Mouse (Mus musculus): ENCODE results near the gene Nenf. TPM values are rescaled to one million over a fixed set of nuclear protein-coding genes. Genes with fewer than 3 reads are reported as not detected.
A peak's percentile ranks its signal among the peaks of the same experiment; 100 is the strongest.

Gene Nenf
- polyA plus RNA-seq, 1 experiment from 2014 or later: 73.0 TPM

DNA sequence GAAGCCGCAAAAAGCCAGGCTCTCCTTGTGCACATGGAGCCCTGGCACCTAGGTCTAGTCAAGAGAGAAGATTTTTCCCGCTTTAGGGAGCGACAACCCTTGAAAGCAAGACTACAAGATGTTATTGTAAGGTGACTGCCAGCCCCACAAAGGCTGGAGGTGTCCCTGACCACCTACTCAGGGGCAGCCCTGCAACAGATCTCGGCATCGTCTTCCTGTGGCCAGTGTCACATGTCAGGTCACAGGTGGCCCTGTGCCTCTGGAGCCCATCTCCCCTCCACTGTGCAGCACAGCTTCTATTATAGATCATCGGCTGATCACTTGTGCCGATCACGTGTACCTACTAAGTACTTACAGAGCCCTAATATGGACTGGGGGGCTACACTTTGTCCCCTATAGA lies 29.6 kb upstream of the Nenf start:
- Histone ChIP-seq H3K27me3 (no peaks in the 10 kb centered on the region), H3K27ac (no peak overlapping the region), H3K9me3 (no peaks in the 10 kb centered on the region), H3K4me1 (replicated peaks) (no peaks in the 10 kb centered on the region), H3K9ac (replicated peaks) (no peak overlapping the region), H3K36me3 (peaks cover 76% of the 10 kb centered on the region), H3K4me2 (no peak overlapping the region), H3K4me3 (replicated peaks) (no peak overlapping the region)
- no peak for ATAC-seq (ENCODE audit: insufficient number of reproducible peaks, insufficient read depth, low FRiP score, low TSS enrichment, low read depth)
- 89% methylated on average over 8 of the region's 8 CpGs for WGBS

GRCm38 (mm10) chr1:191340530-191340929 lies 22.5 kb upstream of the Nenf start:
- Histone ChIP-seq H3K4me3 (replicated peaks) (no peak overlapping the region), H3K9ac (replicated peaks) (no peak overlapping the region), H3K4me2 (no peak overlapping the region), H3K27ac (no peak overlapping the region), H3K9me3 (0 out of 2 replicates have a peak, but pooled peaks cover 4% of the 10 kb centered on the region), H3K27me3 (no peaks in the 10 kb centered on the region), H3K4me1 (replicated peaks) (no peaks in the 10 kb centered on the region), H3K36me3 (peaks cover 91% of the 10 kb centered on the region)
- ATAC-seq (ENCODE audit: insufficient number of reproducible peaks, insufficient read depth, low FRiP score, low TSS enrichment, low read depth): no peak
- WGBS: 88% methylated on average over 4 of the region's 4 CpGs

DNA sequence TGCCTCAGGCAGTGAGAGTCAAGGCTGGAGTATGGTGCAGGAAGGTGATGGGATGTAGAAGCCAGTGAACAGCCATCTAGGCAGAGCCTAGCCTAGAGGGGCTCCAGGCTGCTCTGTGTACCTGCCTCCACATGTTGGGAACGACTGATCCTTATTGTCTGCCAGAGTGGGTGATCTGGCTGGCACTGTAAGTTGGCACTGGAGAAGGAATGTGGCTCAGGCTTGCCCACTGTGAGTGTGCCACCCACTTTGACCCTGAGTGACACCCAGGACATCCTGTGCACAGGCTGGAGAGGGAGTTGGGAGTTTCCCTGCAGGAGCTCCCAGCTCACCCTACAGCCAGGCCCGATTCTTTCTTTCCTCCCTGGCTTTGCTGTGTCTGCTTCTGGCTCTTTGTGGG lies 21.9 kb upstream of the Nenf start:
- Histone ChIP-seq H3K4me3 (replicated peaks) (no peak overlapping the region), H3K27ac (no peak overlapping the region), H3K9me3 (0 out of 2 replicates have a peak, but pooled peaks cover 4% of the 10 kb centered on the region), H3K4me1 (replicated peaks) (no peaks in the 10 kb centered on the region), H3K4me2 (no peak overlapping the region), H3K36me3 (peaks cover 84% of the 10 kb centered on the region), H3K9ac (replicated peaks) (no peak overlapping the region), H3K27me3 (no peaks in the 10 kb centered on the region)
- ATAC-seq (ENCODE audit: insufficient number of reproducible peaks, insufficient read depth, low FRiP score, low TSS enrichment, low read depth): no peak
- WGBS: 84% methylated on average over 2 of the region's 2 CpGs

GRCm38 (mm10) chr1:191334500-191334899 lies 16.5 kb upstream of the Nenf start:
- H3K9me3 ChIP-seq: 0 out of 2 replicates have a peak, but pooled peaks cover 4% of the 10 kb centered on the region
- H3K9ac ChIP-seq (replicated peaks): no peak overlapping the region
- H3K27me3 ChIP-seq: no peaks in the 10 kb centered on the region
- H3K27ac ChIP-seq: no peak overlapping the region
- no peak overlapping the region for H3K4me3 ChIP-seq (replicated peaks)
- no peak for ATAC-seq (ENCODE audit: insufficient number of reproducible peaks, insufficient read depth, low FRiP score, low TSS enrichment, low read depth)
- H3K4me2 ChIP-seq: no peak overlapping the region
- WGBS: 86% methylated on average over 5 of the region's 5 CpGs
- no peaks in the 10 kb centered on the region for H3K4me1 ChIP-seq (replicated peaks)
- peaks cover 67% of the 10 kb centered on the region for H3K36me3 ChIP-seq

DNA sequence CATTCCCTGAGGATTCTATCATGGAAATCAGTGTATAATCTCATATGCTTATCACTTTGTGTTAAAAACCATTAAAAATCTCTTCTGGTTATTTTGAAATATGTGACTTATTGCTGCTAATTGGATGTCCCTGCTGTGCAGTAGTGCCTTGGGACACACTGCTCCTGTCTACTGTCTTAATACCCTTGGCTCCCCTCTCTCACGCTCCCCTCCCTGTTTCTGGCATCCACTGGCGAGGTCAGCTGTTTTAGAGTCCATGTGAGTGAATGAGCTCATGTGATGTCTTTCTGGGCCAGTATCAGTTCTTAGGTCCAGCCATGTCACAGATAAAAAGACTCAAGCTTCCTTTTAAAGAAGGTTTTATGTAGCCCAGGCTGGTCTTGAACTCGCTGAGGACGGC lies 12.4 kb upstream of the Nenf start:
- no peak overlapping the region for H3K4me2 ChIP-seq
- no peak for ATAC-seq (ENCODE audit: insufficient number of reproducible peaks, insufficient read depth, low FRiP score, low TSS enrichment, low read depth)
- H3K27me3 ChIP-seq: no peaks in the 10 kb centered on the region
- peaks cover 20% of the 10 kb centered on the region; the same call in 1 of the 2 replicates for H3K4me1 ChIP-seq (replicated peaks)
- WGBS: 86% methylated on average over 4 of the region's 4 CpGs
- no peak overlapping the region for H3K9ac ChIP-seq (replicated peaks)
- H3K27ac ChIP-seq: no peak overlapping the region
- no peaks in the 10 kb centered on the region for H3K9me3 ChIP-seq
- H3K36me3 ChIP-seq: peaks cover 42% of the 10 kb centered on the region; the same call in 1 of the 2 replicates
- no peak overlapping the region for H3K4me3 ChIP-seq (replicated peaks)

- H3K4me2 ChIP-seq: no peak overlapping the region
- peaks cover 28% of the 10 kb centered on the region; the same call in 1 of the 2 replicates for H3K36me3 ChIP-seq
- WGBS: 90% methylated on average over 8 of the region's 8 CpGs
- H3K9me3 ChIP-seq: no peaks in the 10 kb centered on the region
- no peak for ATAC-seq (ENCODE audit: insufficient number of reproducible peaks, insufficient read depth, low FRiP score, low TSS enrichment, low read depth)
- H3K9ac ChIP-seq (replicated peaks): no peak overlapping the region
- H3K4me3 ChIP-seq (replicated peaks): no peak overlapping the region
- H3K4me1 ChIP-seq (replicated peaks): peaks cover 20% of the 10 kb centered on the region; the same call in 1 of the 2 replicates
- H3K27ac ChIP-seq: no peak overlapping the region
- H3K27me3 ChIP-seq: no peaks in the 10 kb centered on the region
Observed at GRCm38 (mm10) chr1:191328019-191328441, 10.0 kb upstream of the Nenf start.

DNA sequence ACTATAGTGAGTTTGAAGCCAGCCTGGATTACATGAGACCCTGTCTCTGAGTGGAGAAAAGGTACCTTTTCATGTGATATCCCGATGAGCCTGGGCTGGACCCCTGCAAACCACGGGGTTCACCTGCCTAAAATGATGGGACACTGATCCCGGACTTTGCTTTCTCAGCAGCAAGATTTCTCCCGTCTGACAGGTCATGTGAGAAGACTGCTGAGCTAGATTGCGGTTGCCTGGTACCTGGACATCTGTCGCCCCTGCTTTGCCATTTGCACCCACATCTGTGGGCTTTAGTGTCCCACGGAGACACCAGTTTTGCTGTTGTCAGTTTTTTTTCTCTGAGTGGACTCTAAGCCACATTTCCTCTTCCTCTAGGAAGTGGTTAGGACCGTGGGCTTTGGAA lies 9.3 kb upstream of the Nenf start:
- H3K4me1 ChIP-seq (replicated peaks): peaks cover 20% of the 10 kb centered on the region; the same call in 1 of the 2 replicates
- WGBS: 85% methylated on average over 8 of the region's 8 CpGs
- H3K4me2 ChIP-seq: peak overlapping the region; percentile 88
- no peak overlapping the region for H3K9ac ChIP-seq (replicated peaks)
- ATAC-seq (ENCODE audit: insufficient number of reproducible peaks, insufficient read depth, low FRiP score, low TSS enrichment, low read depth): no peak
- peak overlapping the region; percentile 87; the same call in 1 of the 2 replicates for H3K4me3 ChIP-seq (replicated peaks)
- peaks cover 21% of the 10 kb centered on the region; the same call in 1 of the 2 replicates for H3K36me3 ChIP-seq
- no peaks in the 10 kb centered on the region for H3K27me3 ChIP-seq
- no peaks in the 10 kb centered on the region for H3K9me3 ChIP-seq
- no peak overlapping the region for H3K27ac ChIP-seq

- 2% methylated on average over 35 of the region's 35 CpGs for WGBS
- Histone ChIP-seq H3K36me3 (peaks cover 12% of the 10 kb centered on the region; the same call in 1 of the 2 replicates), H3K4me3 (replicated peaks) (peak overlapping the region; percentile 87), H3K27me3 (no peaks in the 10 kb centered on the region), H3K9ac (replicated peaks) (peak overlapping the region; percentile 82), H3K27ac (peak overlapping the region; percentile 42; the same call in 1 of the 2 replicates), H3K4me1 (replicated peaks) (peaks cover 20% of the 10 kb centered on the region; the same call in 1 of the 2 replicates), H3K4me2 (peak overlapping the region; percentile 88), H3K9me3 (no peaks in the 10 kb centered on the region)
- ATAC-seq (ENCODE audit: insufficient number of reproducible peaks, insufficient read depth, low FRiP score, low TSS enrichment, low read depth): peak; percentile 45
Observed at GRCm38 (mm10) chr1:191326233-191326882, 8.4 kb upstream of the Nenf start.

DNA sequence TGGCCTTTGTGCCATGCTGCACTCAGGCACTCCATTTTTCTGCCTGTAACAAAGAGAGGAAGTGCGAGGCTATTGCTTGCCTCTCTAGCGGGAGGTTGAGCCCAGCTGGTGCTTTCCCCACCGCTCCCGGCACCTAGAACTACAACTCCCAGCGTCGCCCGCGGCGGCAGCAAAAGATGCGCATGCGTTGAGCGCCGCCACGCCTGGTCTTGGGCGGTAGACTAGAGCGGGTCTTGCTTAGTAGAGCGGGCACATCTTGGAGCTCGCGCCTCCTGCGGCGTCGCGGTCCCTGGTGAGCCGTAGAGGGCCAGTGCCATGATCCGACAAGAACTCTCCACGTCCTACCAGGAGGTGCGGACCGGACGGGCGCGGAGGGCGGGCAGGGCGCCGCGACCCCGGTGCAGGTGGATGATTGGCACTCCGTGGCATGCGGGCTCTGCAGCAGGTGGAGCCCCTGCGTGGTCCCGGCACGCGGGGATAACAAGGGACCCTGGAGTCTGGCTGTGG lies 7.8 kb upstream of the Nenf start, which contains the start of gene Tmem206:
Gene Tmem206 (plus strand): TSS at position 187 of the 507 bp plus-strand sequence.
- Histone ChIP-seq H3K36me3 (peaks cover 12% of the 10 kb centered on the region; the same call in 1 of the 2 replicates), H3K4me3 (replicated peaks) (peak within 1 kb of the TSS; percentile 87), H3K9me3 (no peaks in the 10 kb centered on the region), H3K27ac (peak within 1 kb of the TSS; percentile 42; the same call in 1 of the 2 replicates), H3K4me1 (replicated peaks) (peaks cover 20% of the 10 kb centered on the region; the same call in 1 of the 2 replicates), H3K4me2 (peak within 1 kb of the TSS; percentile 88), H3K9ac (replicated peaks) (peak within 1 kb of the TSS; percentile 82), H3K27me3 (no peaks in the 10 kb centered on the region)
- peak; percentile 92 for ATAC-seq (ENCODE audit: insufficient number of reproducible peaks, insufficient read depth, low FRiP score, low TSS enrichment, low read depth)
- WGBS: under 1% methylated on average over 42 of the region's 42 CpGs

- Histone ChIP-seq H3K36me3 (peaks cover 8% of the 10 kb centered on the region; the same call in 1 of the 2 replicates), H3K4me2 (peak overlapping the region; percentile 88), H3K27ac (no peak overlapping the region), H3K4me1 (replicated peaks) (peaks cover 20% of the 10 kb centered on the region; the same call in 1 of the 2 replicates), H3K27me3 (no peaks in the 10 kb centered on the region), H3K9ac (replicated peaks) (no peak overlapping the region), H3K4me3 (replicated peaks) (peak overlapping the region; percentile 87), H3K9me3 (no peaks in the 10 kb centered on the region)
- WGBS: 85% methylated on average over 7 of the region's 7 CpGs
- ATAC-seq (ENCODE audit: insufficient number of reproducible peaks, insufficient read depth, low FRiP score, low TSS enrichment, low read depth): no peak; the same call in 1 of the 2 replicates
Observed at GRCm38 (mm10) chr1:191324733-191325590, 7.0 kb upstream of the Nenf start.

- H3K27ac ChIP-seq: no peak overlapping the region
- peaks cover 2% of the 10 kb centered on the region; the same call in 1 of the 2 replicates for H3K36me3 ChIP-seq
- H3K4me1 ChIP-seq (replicated peaks): peaks cover 17% of the 10 kb centered on the region; the same call in 1 of the 2 replicates
- no peak overlapping the region for H3K4me3 ChIP-seq (replicated peaks)
- ATAC-seq (ENCODE audit: insufficient number of reproducible peaks, insufficient read depth, low FRiP score, low TSS enrichment, low read depth): no peak
- WGBS: 85% methylated on average over 3 of the region's 3 CpGs
- H3K9ac ChIP-seq (replicated peaks): no peak overlapping the region
- H3K9me3 ChIP-seq: no peaks in the 10 kb centered on the region
- no peak overlapping the region for H3K4me2 ChIP-seq
- H3K27me3 ChIP-seq: no peaks in the 10 kb centered on the region
Observed at GRCm38 (mm10) chr1:191323381-191323780, 5.4 kb upstream of the Nenf start.
